In the genomic region with DNA sequence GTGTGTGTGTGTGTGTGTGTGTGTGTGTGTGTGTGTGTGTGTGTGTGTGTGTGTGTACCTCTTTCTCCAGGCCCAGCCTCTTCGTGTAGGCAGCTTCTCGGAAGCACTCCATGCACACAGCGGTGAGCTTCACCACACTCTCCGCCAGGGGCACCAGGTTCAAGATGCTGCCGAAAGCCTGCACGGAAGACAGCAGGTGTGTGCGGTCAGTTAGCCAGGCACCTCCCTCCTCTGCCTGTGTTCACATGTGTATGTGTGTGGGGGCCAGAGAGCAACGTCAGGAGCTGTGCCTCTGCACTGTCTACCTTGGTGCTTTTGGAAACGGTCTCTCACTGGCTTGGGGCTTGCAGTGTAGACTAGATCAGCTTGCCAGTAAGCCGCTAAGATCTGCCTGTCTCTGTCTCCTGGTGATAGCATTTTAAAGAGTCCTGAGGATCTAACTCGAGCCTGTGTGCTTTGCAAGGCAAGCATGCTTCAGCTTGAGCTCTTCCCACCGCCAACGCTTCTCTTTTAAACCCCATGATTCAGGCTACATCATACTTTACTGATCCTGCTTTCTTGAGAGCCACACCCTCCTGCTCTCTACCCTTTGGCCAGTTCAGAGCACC, we compare ENCODE assay signal across 28 mouse cellular contexts. TPM values are rescaled to one million over a fixed set of nuclear protein-coding genes. Genes with fewer than 3 reads are reported as not detected.
A peak's percentile ranks its signal among the peaks of the same experiment; 100 is the strongest.
DNase-seq lines count a peak whose midpoint lies in the region; ATAC-seq and TF ChIP-seq lines count a peak whose summit lies in the region.
"Had no signal": no experiment of that assay in that cellular context is flagged by ENCODE, and none has a peak within 500 bp of the region (broad histone marks: within the 10 kb centered on the region; RNA-seq: fewer than 3 reads in every experiment).

No protein-coding gene starts in this region.

- H3K27me3 ChIP-seq in heart, postnatal 0 days (ENCODE audit: control insufficient read depth, insufficient read depth, low read length), result no peaks in the 10 kb centered on the region
- no peaks in the 10 kb centered on the region for H3K27me3 ChIP-seq in megakaryocyte, embryonic 14.5 days (replicated peaks)
- no peaks in the 10 kb centered on the region for H3K27me3 ChIP-seq in liver, embryonic 13.5 days
- H3K27me3 ChIP-seq in stomach, postnatal 0 days (ENCODE audit: control insufficient read depth, insufficient read depth, low read length), result no peaks in the 10 kb centered on the region
- no peaks in the 10 kb centered on the region for H3K27me3 ChIP-seq in midbrain, embryonic 16.5 days (ENCODE audit: control insufficient read depth, insufficient read depth, low read depth, low read length)
- H3K27me3 ChIP-seq in hindbrain, postnatal 0 days (ENCODE audit: insufficient read depth, low read length), result no peaks in the 10 kb centered on the region
- H3K27me3 ChIP-seq: embryonic facial prominence, embryonic 15.5 days; kidney, embryonic 15.5 days; lung, embryonic 15.5 days; midbrain, embryonic 13.5 days; neural tube, embryonic 12.5 days had no signal

- TF ChIP-seq EP300 in heart, postnatal 0 days (IDR thresholded peaks at IDR 0.05; ENCODE audit: low read depth), result no peak
- TF ChIP-seq EP300 in stomach, postnatal 0 days (optimal IDR thresholded peaks at IDR 0.05), result no peak

- peaks cover 63% of the 10 kb centered on the region for H3K36me3 ChIP-seq in heart, postnatal 0 days (replicated peaks; ENCODE audit: control insufficient read depth, insufficient read depth, low read length)
- H3K36me3 ChIP-seq in megakaryocyte, embryonic 14.5 days (replicated peaks; ENCODE audit: low read length), result peaks cover 94% of the 10 kb centered on the region
- H3K36me3 ChIP-seq in liver, embryonic 13.5 days, result peaks cover 100% of the 10 kb centered on the region
- peaks cover 9% of the 10 kb centered on the region; the same call in 1 of the 2 replicates for H3K36me3 ChIP-seq in stomach, postnatal 0 days (ENCODE audit: control insufficient read depth, insufficient read depth, low read length)
- H3K36me3 ChIP-seq in midbrain, embryonic 16.5 days (ENCODE audit: control insufficient read depth, insufficient read depth, low read length), result no peaks in the 10 kb centered on the region
- H3K36me3 ChIP-seq in hindbrain, postnatal 0 days (ENCODE audit: insufficient read depth, low read length), result no peaks in the 10 kb centered on the region

- ATAC-seq in heart, postnatal 0 days (ENCODE audit: insufficient read depth, low read depth), result no peak
- ATAC-seq in megakaryocyte, adult 5-6 weeks (ENCODE audit: poor library complexity, severe bottlenecking), result no peak
- ATAC-seq in liver, embryonic 13.5 days (ENCODE audit: low read depth), result no peak
- peak; percentile 11; the same call in 1 of the 2 replicates for ATAC-seq in stomach, postnatal 0 days (ENCODE audit: low FRiP score, low TSS enrichment)
- ATAC-seq in midbrain, embryonic 16.5 days, result no peak
- no peak; the same call in 1 of the 2 replicates for ATAC-seq in hindbrain, postnatal 0 days
- ATAC-seq: forebrain, embryonic 16.5 days; intestine, embryonic 16.5 days; midbrain, embryonic 13.5 days had no signal

- intact Hi-C loops in heart, postnatal 10 days (cut with DNase I), result no loop called here

- WGBS in heart, postnatal 0 days, result 80% methylated on average over 13 of the region's 13 CpGs
- 86% methylated on average over 13 of the region's 13 CpGs for WGBS in liver, embryonic 13.5 days (ENCODE audit: insufficient replicate concordance)
- WGBS in stomach, postnatal 0 days, result 76% methylated on average over 13 of the region's 13 CpGs
- 88% methylated on average over 13 of the region's 13 CpGs for WGBS in midbrain, embryonic 16.5 days
- 88% methylated on average over 12 of the region's 13 CpGs for WGBS in hindbrain, postnatal 0 days

- H3K27ac ChIP-seq in heart, postnatal 0 days (ENCODE audit: low read depth), result no peak overlapping the region
- H3K27ac ChIP-seq in liver, embryonic 13.5 days, result peak overlapping the region; percentile 49; the same call in 1 of the 2 replicates
- no peak overlapping the region for H3K27ac ChIP-seq in stomach, postnatal 0 days (replicated peaks)
- no peak overlapping the region for H3K27ac ChIP-seq in midbrain, embryonic 16.5 days (ENCODE audit: low read length)
- H3K27ac ChIP-seq in hindbrain, postnatal 0 days, result no peak overlapping the region
- H3K27ac ChIP-seq: embryonic facial prominence, embryonic 15.5 days; hindbrain, embryonic 14.5 days; kidney, embryonic 15.5 days; left cerebral cortex, adult 2 months; lung, embryonic 15.5 days; macrophage; midbrain, embryonic 13.5 days; neural tube, embryonic 12.5 days had no signal

- no peak overlapping the region for H3K4me2 ChIP-seq in heart, postnatal 0 days (ENCODE audit: low read depth, low read length)
- H3K4me2 ChIP-seq in liver, embryonic 13.5 days, result no peak overlapping the region
- H3K4me2 ChIP-seq in stomach, postnatal 0 days (replicated peaks; ENCODE audit: low read depth), result no peak overlapping the region
- H3K4me2 ChIP-seq in midbrain, embryonic 16.5 days (ENCODE audit: low read length), result no peak overlapping the region
- no peak overlapping the region for H3K4me2 ChIP-seq in hindbrain, postnatal 0 days (ENCODE audit: low read depth, low read length)
- H3K4me2 ChIP-seq: embryonic facial prominence, embryonic 15.5 days; hindbrain, embryonic 14.5 days; kidney, embryonic 15.5 days; lung, embryonic 15.5 days; midbrain, embryonic 13.5 days; neural tube, embryonic 12.5 days had no signal

- no peak for TF ChIP-seq CTCF in heart, postnatal 0 days (IDR thresholded peaks at IDR 0.05; ENCODE audit: low read depth)
- TF ChIP-seq CTCF in stomach, postnatal 0 days (IDR thresholded peaks at IDR 0.05; ENCODE audit: low read depth), result no peak
- TF ChIP-seq CTCF in hindbrain, postnatal 0 days (IDR thresholded peaks at IDR 0.05; ENCODE audit: low read depth), result no peak

- no peak overlapping the region for H3K4me3 ChIP-seq in heart, postnatal 0 days (ENCODE audit: low read depth, low read length)
- H3K4me3 ChIP-seq in megakaryocyte, embryonic 14.5 days (replicated peaks), result peak overlapping the region; percentile 40
- H3K4me3 ChIP-seq in liver, embryonic 13.5 days (replicated peaks), result no peak overlapping the region
- H3K4me3 ChIP-seq in stomach, postnatal 0 days (ENCODE audit: low read depth, low read length), result no peak overlapping the region
- no peak overlapping the region for H3K4me3 ChIP-seq in midbrain, embryonic 16.5 days (ENCODE audit: low read depth, low read length)
- H3K4me3 ChIP-seq in hindbrain, postnatal 0 days (ENCODE audit: low read length), result no peak overlapping the region
- H3K4me3 ChIP-seq: embryonic facial prominence, embryonic 15.5 days; kidney, embryonic 15.5 days; left cerebral cortex, adult 2 months; lung, embryonic 15.5 days; midbrain, embryonic 13.5 days; neural tube, embryonic 12.5 days had no signal

- peaks cover 32% of the 10 kb centered on the region for H3K4me1 ChIP-seq in heart, postnatal 0 days (ENCODE audit: control insufficient read depth, insufficient read depth)
- H3K4me1 ChIP-seq in megakaryocyte, embryonic 14.5 days, result peaks cover 56% of the 10 kb centered on the region
- peaks cover 84% of the 10 kb centered on the region for H3K4me1 ChIP-seq in liver, embryonic 13.5 days (replicated peaks)
- H3K4me1 ChIP-seq in stomach, postnatal 0 days (replicated peaks; ENCODE audit: control insufficient read depth, insufficient read depth), result no peaks in the 10 kb centered on the region
- peaks cover 3% of the 10 kb centered on the region; the same call in 1 of the 2 replicates for H3K4me1 ChIP-seq in midbrain, embryonic 16.5 days (ENCODE audit: control insufficient read depth, insufficient read depth, low read length)
- H3K4me1 ChIP-seq in hindbrain, postnatal 0 days (ENCODE audit: insufficient read depth, low read length), result 0 out of 2 replicates have a peak, but pooled peaks cover 2% of the 10 kb centered on the region

- no peak overlapping the region for H3K9ac ChIP-seq in heart, postnatal 0 days (replicated peaks; ENCODE audit: low read depth, low read length)
- H3K9ac ChIP-seq in liver, embryonic 13.5 days, result no peak overlapping the region; the same call in 1 of the 2 replicates
- H3K9ac ChIP-seq in stomach, postnatal 0 days (ENCODE audit: low read length), result no peak overlapping the region
- no peak overlapping the region for H3K9ac ChIP-seq in midbrain, embryonic 16.5 days (ENCODE audit: low read depth, low read length)
- H3K9ac ChIP-seq in hindbrain, postnatal 0 days (replicated peaks; ENCODE audit: low read length), result no peak overlapping the region
- H3K9ac ChIP-seq: embryonic facial prominence, embryonic 15.5 days; hindbrain, embryonic 14.5 days; kidney, embryonic 15.5 days; lung, embryonic 15.5 days; midbrain, embryonic 13.5 days; neural tube, embryonic 12.5 days had no signal

- DNase-seq in heart, postnatal 0 days (ENCODE audit: low spot score), result peak; percentile 3
- no peak for DNase-seq in heart, postnatal 10 days
- DNase-seq in liver, embryonic 13.5 days, result no peak
- DNase-seq in stomach, postnatal 0 days (ENCODE audit: low spot score), result no peak
- DNase-seq in hindbrain, postnatal 0 days (ENCODE audit: low spot score), result no peak
- DNase-seq: adrenal gland, postnatal 14 days; cerebellum, adult 8-10 months; heart, postnatal 4 days; kidney, postnatal 4 days; retina, postnatal 1 day; thymus, adult 18-20 months; thymus, postnatal 36 days had no signal

- H3K9me3 ChIP-seq in heart, postnatal 0 days (replicated peaks; ENCODE audit: control insufficient read depth, low read length), result no peaks in the 10 kb centered on the region
- H3K9me3 ChIP-seq in megakaryocyte, embryonic 14.5 days, result no peaks in the 10 kb centered on the region
- no peaks in the 10 kb centered on the region for H3K9me3 ChIP-seq in liver, embryonic 13.5 days (replicated peaks)
- no peaks in the 10 kb centered on the region for H3K9me3 ChIP-seq in stomach, postnatal 0 days (ENCODE audit: control insufficient read depth, low read length)
- H3K9me3 ChIP-seq in midbrain, embryonic 16.5 days (replicated peaks; ENCODE audit: control insufficient read depth, low read length, poor library complexity, severe bottlenecking), result no peaks in the 10 kb centered on the region
- H3K9me3 ChIP-seq in hindbrain, postnatal 0 days (ENCODE audit: low read length), result no peaks in the 10 kb centered on the region
- H3K9me3 ChIP-seq: embryonic facial prominence, embryonic 15.5 days; kidney, embryonic 15.5 days; lung, embryonic 15.5 days; midbrain, embryonic 13.5 days; neural tube, embryonic 12.5 days had no signal

RNA-seq across cellular contexts. Expression of a gene that starts 7.0 kb away (rescaled TPM):
- 2.6 TPM in 1 of 2 replicates, not detected in the other for total RNA-seq in heart, postnatal 0 days (2014; rRNA removed; ENCODE audit: low replicate concordance)
- polyA plus RNA-seq in heart, postnatal 0 days (2015; fragmentation: Nextera tagmentation; extraction: Ambion mirVana), result 0.52 and 0.68 TPM in 2 replicates
- total RNA-seq in heart, postnatal 10 days (2021), result 1 to 10 TPM; 1.5 to 2.5 TPM
- not detected in 2 replicates for polyA plus RNA-seq in megakaryocyte, embryonic 14.5 days (2012; ENCODE audit: insufficient read depth, low replicate concordance)
- total RNA-seq in megakaryocyte, adult 5-6 weeks (2015), result 1.1 and 2.2 TPM in 2 replicates
- 1.1 TPM in 1 of 2 replicates, not detected in the other for total RNA-seq in megakaryocyte, adult 5-6 weeks (2017)
- polyA plus RNA-seq in liver, embryonic 13.5 days (2015; fragmentation: Nextera tagmentation; extraction: Ambion mirVana), result 0.30 TPM in 1 of 2 replicates, not detected in the other
- 0.18 and 0.24 TPM in 2 replicates for polyA plus RNA-seq in stomach, postnatal 0 days (2015; fragmentation: Nextera tagmentation; extraction: Ambion mirVana)
- 0.99 and 1.6 TPM in 2 replicates for polyA plus RNA-seq in midbrain, embryonic 16.5 days (2015; fragmentation: Nextera tagmentation; extraction: Ambion mirVana)
- 2.6 TPM in 1 of 2 replicates, not detected in the other for total RNA-seq in hindbrain, postnatal 0 days (2014; rRNA removed)
- 0.67 and 1.4 TPM in 2 replicates for polyA plus RNA-seq in hindbrain, postnatal 0 days (2015; fragmentation: Nextera tagmentation; extraction: Ambion mirVana)
- polyA plus RNA-seq: neural tube, embryonic 12.5 days had no signal

RNA-seq across cellular contexts. Expression of a gene that starts 7.0 kb away (rescaled TPM):
- 151 TPM in 2 replicates for total RNA-seq in heart, postnatal 0 days (2014; rRNA removed; ENCODE audit: low replicate concordance)
- polyA plus RNA-seq in heart, postnatal 0 days (2015; fragmentation: Nextera tagmentation; extraction: Ambion mirVana), result 95.2 and 105 TPM in 2 replicates
- 100 to 1,000 TPM; 100 to 105 TPM for total RNA-seq in heart, postnatal 10 days (2021)
- polyA plus RNA-seq in megakaryocyte, embryonic 14.5 days (2012; ENCODE audit: insufficient read depth, low replicate concordance), result 89.2 and 120 TPM in 2 replicates
- total RNA-seq in megakaryocyte, adult 5-6 weeks (2015), result 225 and 241 TPM in 2 replicates
- total RNA-seq in megakaryocyte, adult 5-6 weeks (2017), result 163 and 176 TPM in 2 replicates
- polyA plus RNA-seq in liver, embryonic 13.5 days (2015; fragmentation: Nextera tagmentation; extraction: Ambion mirVana), result 50.5 and 55.3 TPM in 2 replicates
- 165 and 183 TPM in 2 replicates for polyA plus RNA-seq in stomach, postnatal 0 days (2015; fragmentation: Nextera tagmentation; extraction: Ambion mirVana)
- polyA plus RNA-seq in midbrain, embryonic 16.5 days (2015; fragmentation: Nextera tagmentation; extraction: Ambion mirVana), result 12.8 and 13.8 TPM in 2 replicates
- total RNA-seq in hindbrain, postnatal 0 days (2014; rRNA removed), result 21.5 and 31.7 TPM in 2 replicates
- 17.2 and 18.8 TPM in 2 replicates for polyA plus RNA-seq in hindbrain, postnatal 0 days (2015; fragmentation: Nextera tagmentation; extraction: Ambion mirVana)

RNA-seq across cellular contexts. Expression of a gene that starts 9.2 kb away (rescaled TPM):
- total RNA-seq in heart, postnatal 0 days (2014; rRNA removed; ENCODE audit: low replicate concordance), result 14.5 and 17.6 TPM in 2 replicates
- 13.1 and 16.5 TPM in 2 replicates for polyA plus RNA-seq in heart, postnatal 0 days (2015; fragmentation: Nextera tagmentation; extraction: Ambion mirVana)
- 1 to 10 TPM; 7.4 to 10.0 TPM for total RNA-seq in heart, postnatal 10 days (2021)
- polyA plus RNA-seq in megakaryocyte, embryonic 14.5 days (2012; ENCODE audit: insufficient read depth, low replicate concordance), result 1.8 and 2.6 TPM in 2 replicates
- 2.4 and 3.0 TPM in 2 replicates for total RNA-seq in megakaryocyte, adult 5-6 weeks (2015)
- total RNA-seq in megakaryocyte, adult 5-6 weeks (2017), result 2.8 and 4.7 TPM in 2 replicates
- 7.8 and 8.8 TPM in 2 replicates for polyA plus RNA-seq in liver, embryonic 13.5 days (2015; fragmentation: Nextera tagmentation; extraction: Ambion mirVana)
- 5.7 and 7.7 TPM in 2 replicates for polyA plus RNA-seq in stomach, postnatal 0 days (2015; fragmentation: Nextera tagmentation; extraction: Ambion mirVana)
- 5.6 and 5.9 TPM in 2 replicates for polyA plus RNA-seq in midbrain, embryonic 16.5 days (2015; fragmentation: Nextera tagmentation; extraction: Ambion mirVana)
- 4.8 and 7.5 TPM in 2 replicates for total RNA-seq in hindbrain, postnatal 0 days (2014; rRNA removed)
- 7.9 and 9.0 TPM in 2 replicates for polyA plus RNA-seq in hindbrain, postnatal 0 days (2015; fragmentation: Nextera tagmentation; extraction: Ambion mirVana)

RNA-seq across cellular contexts. Expression of a gene that starts 9.4 kb away (rescaled TPM):
- total RNA-seq in heart, postnatal 0 days (2014; rRNA removed; ENCODE audit: low replicate concordance), result 103 and 117 TPM in 2 replicates
- 41.4 and 44.0 TPM in 2 replicates for polyA plus RNA-seq in heart, postnatal 0 days (2015; fragmentation: Nextera tagmentation; extraction: Ambion mirVana)
- 10 to 100 TPM; 22.9 to 27.9 TPM for total RNA-seq in heart, postnatal 10 days (2021)
- 12.9 and 17.2 TPM in 2 replicates for polyA plus RNA-seq in megakaryocyte, embryonic 14.5 days (2012; ENCODE audit: insufficient read depth, low replicate concordance)
- total RNA-seq in megakaryocyte, adult 5-6 weeks (2015), result 126 and 127 TPM in 2 replicates
- 60.0 and 73.7 TPM in 2 replicates for total RNA-seq in megakaryocyte, adult 5-6 weeks (2017)
- polyA plus RNA-seq in liver, embryonic 13.5 days (2015; fragmentation: Nextera tagmentation; extraction: Ambion mirVana), result 150 TPM in 2 replicates
- polyA plus RNA-seq in stomach, postnatal 0 days (2015; fragmentation: Nextera tagmentation; extraction: Ambion mirVana), result 47.1 and 58.0 TPM in 2 replicates
- polyA plus RNA-seq in midbrain, embryonic 16.5 days (2015; fragmentation: Nextera tagmentation; extraction: Ambion mirVana), result 9.8 and 12.9 TPM in 2 replicates
- 26.1 and 31.5 TPM in 2 replicates for total RNA-seq in hindbrain, postnatal 0 days (2014; rRNA removed)
- 21.2 and 25.0 TPM in 2 replicates for polyA plus RNA-seq in hindbrain, postnatal 0 days (2015; fragmentation: Nextera tagmentation; extraction: Ambion mirVana)

RNA-seq across cellular contexts. Expression of a gene that starts 19.0 kb away (rescaled TPM):
- total RNA-seq in heart, postnatal 0 days (2014; rRNA removed; ENCODE audit: low replicate concordance), result not detected in 2 replicates
- not detected in 2 replicates for polyA plus RNA-seq in heart, postnatal 0 days (2015; fragmentation: Nextera tagmentation; extraction: Ambion mirVana)
- not detected for total RNA-seq in heart, postnatal 10 days (2021)
- 17.2 and 27.7 TPM in 2 replicates for polyA plus RNA-seq in megakaryocyte, embryonic 14.5 days (2012; ENCODE audit: insufficient read depth, low replicate concordance)
- 0.60 TPM in 1 of 2 replicates, not detected in the other for total RNA-seq in megakaryocyte, adult 5-6 weeks (2015)
- total RNA-seq in megakaryocyte, adult 5-6 weeks (2017), result 0.53 TPM in 1 of 2 replicates, not detected in the other
- 78.8 and 85.7 TPM in 2 replicates for polyA plus RNA-seq in liver, embryonic 13.5 days (2015; fragmentation: Nextera tagmentation; extraction: Ambion mirVana)
- polyA plus RNA-seq in stomach, postnatal 0 days (2015; fragmentation: Nextera tagmentation; extraction: Ambion mirVana), result 0.12 TPM in 1 of 2 replicates, not detected in the other
- polyA plus RNA-seq in midbrain, embryonic 16.5 days (2015; fragmentation: Nextera tagmentation; extraction: Ambion mirVana), result not detected in 2 replicates
- total RNA-seq in hindbrain, postnatal 0 days (2014; rRNA removed), result not detected in 2 replicates
- polyA plus RNA-seq in hindbrain, postnatal 0 days (2015; fragmentation: Nextera tagmentation; extraction: Ambion mirVana), result not detected in 2 replicates
- total RNA-seq: gastrocnemius, postnatal 4 days; heart, adult 8-10 months; heart, postnatal 4 days; left cerebral cortex, adult 2 months; left cerebral cortex, postnatal 36 days had no signal
- polyA plus RNA-seq: forebrain, embryonic 16.5 days; macrophage; midbrain, embryonic 13.5 days had no signal
